Mouse (Mus musculus): ENCODE measurements at regions not wholly inside any gene's neighbourhood (a gene's known extent, or its start where the extent isn't known, plus 50 kb on each side); places are given as distances from the start of the nearest gene placed in this dataset.

GRCm38 (mm10) chr7:111969198-111969887 is 54.0 kb upstream of the Usp47 start:
- Histone ChIP-seq H3K4me3 (ENCODE audit: low read depth, low read length) (no peak overlapping the region), H3K27me3 (ENCODE audit: control insufficient read depth, insufficient read depth, low read length) (no peaks in the 10 kb centered on the region), H3K9me3 (replicated peaks; ENCODE audit: control insufficient read depth, low read length) (no peaks in the 10 kb centered on the region), H3K4me1 (ENCODE audit: control insufficient read depth, insufficient read depth) (peaks cover 14% of the 10 kb centered on the region), H3K36me3 (replicated peaks; ENCODE audit: control insufficient read depth, insufficient read depth, low read length) (no peaks in the 10 kb centered on the region), H3K4me2 (ENCODE audit: low read depth, low read length) (no peak overlapping the region), H3K27ac (ENCODE audit: low read depth) (no peak overlapping the region), H3K9ac (replicated peaks; ENCODE audit: low read depth, low read length) (no peak overlapping the region)
- DNase-seq (ENCODE audit: low spot score) (peak; percentile 63), ATAC-seq (ENCODE audit: insufficient read depth, low read depth) (no peak)
- WGBS = 47% methylated on average over 4 of the region's 4 CpGs
- TF ChIP-seq EP300 (IDR thresholded peaks at IDR 0.05; ENCODE audit: low read depth) = no peak
- TF ChIP-seq CTCF (IDR thresholded peaks at IDR 0.05; ENCODE audit: low read depth) = peak; percentile 77

GRCm38 (mm10) chr7:111968261-111968660 is 55.0 kb upstream of the Usp47 start:
- Histone ChIP-seq H3K9me3 (replicated peaks; ENCODE audit: control insufficient read depth, low read length) (no peaks in the 10 kb centered on the region), H3K4me2 (ENCODE audit: low read depth, low read length) (no peak overlapping the region), H3K9ac (replicated peaks; ENCODE audit: low read depth, low read length) (no peak overlapping the region), H3K27ac (ENCODE audit: low read depth) (no peak overlapping the region), H3K4me3 (ENCODE audit: low read depth, low read length) (no peak overlapping the region), H3K36me3 (replicated peaks; ENCODE audit: control insufficient read depth, insufficient read depth, low read length) (no peaks in the 10 kb centered on the region), H3K4me1 (ENCODE audit: control insufficient read depth, insufficient read depth) (peaks cover 7% of the 10 kb centered on the region), H3K27me3 (ENCODE audit: control insufficient read depth, insufficient read depth, low read length) (no peaks in the 10 kb centered on the region)
- TF ChIP-seq EP300 (IDR thresholded peaks at IDR 0.05; ENCODE audit: low read depth) (no peak), CTCF (IDR thresholded peaks at IDR 0.05; ENCODE audit: low read depth) (no peak)
- 82% methylated on average over 5 of the region's 5 CpGs for WGBS
- DNase-seq (ENCODE audit: low spot score) (no peak), ATAC-seq (ENCODE audit: insufficient read depth, low read depth) (no peak)

- Histone ChIP-seq H3K27me3 (ENCODE audit: control insufficient read depth, insufficient read depth, low read length) (no peaks in the 10 kb centered on the region), H3K36me3 (replicated peaks; ENCODE audit: control insufficient read depth, insufficient read depth, low read length) (no peaks in the 10 kb centered on the region), H3K27ac (ENCODE audit: low read depth) (no peak overlapping the region), H3K9me3 (replicated peaks; ENCODE audit: control insufficient read depth, low read length) (no peaks in the 10 kb centered on the region), H3K9ac (replicated peaks; ENCODE audit: low read depth, low read length) (no peak overlapping the region), H3K4me3 (ENCODE audit: low read depth, low read length) (no peak overlapping the region), H3K4me2 (ENCODE audit: low read depth, low read length) (no peak overlapping the region), H3K4me1 (ENCODE audit: control insufficient read depth, insufficient read depth) (no peaks in the 10 kb centered on the region)
- TF ChIP-seq CTCF (IDR thresholded peaks at IDR 0.05; ENCODE audit: low read depth) = no peak
- TF ChIP-seq EP300 (IDR thresholded peaks at IDR 0.05; ENCODE audit: low read depth) = no peak
- 80% methylated on average over 3 of the region's 3 CpGs for WGBS
- DNase-seq (ENCODE audit: low spot score) (no peak), ATAC-seq (ENCODE audit: insufficient read depth, low read depth) (no peak)
Measured at GRCm38 (mm10) chr7:111966716-111967115, 56.6 kb upstream of the Usp47 start.

- 75% methylated on average over 1 of the region's 1 CpGs for WGBS
- no peak for DNase-seq (ENCODE audit: low spot score)
Measured at GRCm38 (mm10) chr7:111963969-111964368, 59.3 kb upstream of the Usp47 start.

DNA sequence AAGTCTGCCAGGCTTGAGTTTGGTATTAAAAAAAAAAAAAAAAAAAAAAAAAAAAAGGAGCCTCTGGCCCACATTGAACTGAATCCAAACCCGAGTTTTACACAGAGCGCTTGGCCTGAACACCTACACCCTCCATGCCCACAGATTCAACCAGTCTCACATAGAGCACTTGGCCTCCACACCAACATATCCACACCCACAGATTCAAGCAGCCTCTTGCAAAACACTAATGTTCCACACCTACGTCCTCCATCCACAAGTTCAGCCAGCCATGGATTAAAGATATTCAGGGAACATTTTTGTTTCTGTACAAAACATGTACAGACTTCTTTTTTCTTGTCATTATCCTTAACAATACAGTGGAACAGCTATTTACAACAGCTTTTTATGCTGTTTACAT is 63.3 kb upstream of the Usp47 start:
- Histone ChIP-seq H3K9ac (replicated peaks; ENCODE audit: low read depth, low read length) (no peak overlapping the region), H3K4me1 (ENCODE audit: control insufficient read depth, insufficient read depth) (no peaks in the 10 kb centered on the region), H3K4me3 (ENCODE audit: low read depth, low read length) (no peak overlapping the region), H3K9me3 (replicated peaks; ENCODE audit: control insufficient read depth, low read length) (no peaks in the 10 kb centered on the region), H3K27ac (ENCODE audit: low read depth) (no peak overlapping the region), H3K27me3 (ENCODE audit: control insufficient read depth, insufficient read depth, low read length) (no peaks in the 10 kb centered on the region), H3K4me2 (ENCODE audit: low read depth, low read length) (no peak overlapping the region), H3K36me3 (replicated peaks; ENCODE audit: control insufficient read depth, insufficient read depth, low read length) (no peaks in the 10 kb centered on the region)
- DNase-seq (ENCODE audit: low spot score) (no peak), ATAC-seq (ENCODE audit: insufficient read depth, low read depth) (no peak)
- WGBS = 88% methylated on average over 3 of the region's 3 CpGs
- no peak for TF ChIP-seq EP300 (IDR thresholded peaks at IDR 0.05; ENCODE audit: low read depth)
- TF ChIP-seq CTCF (IDR thresholded peaks at IDR 0.05; ENCODE audit: low read depth) = no peak

More at GRCm38 (mm10) chr7:111963969-111964368, 59.3 kb upstream of the Usp47 start:
- no peaks in the 10 kb centered on the region for H3K27me3 ChIP-seq (ENCODE audit: control insufficient read depth, insufficient read depth, low read length)
- peak; percentile 18; the same call in 1 of the 2 replicates for TF ChIP-seq CTCF (IDR thresholded peaks at IDR 0.05; ENCODE audit: low read depth)
- no peak for TF ChIP-seq EP300 (IDR thresholded peaks at IDR 0.05; ENCODE audit: low read depth)
- H3K27ac ChIP-seq (ENCODE audit: low read depth) = no peak overlapping the region
- H3K4me1 ChIP-seq (ENCODE audit: control insufficient read depth, insufficient read depth) = no peaks in the 10 kb centered on the region
- H3K4me2 ChIP-seq (ENCODE audit: low read depth, low read length) = no peak overlapping the region
- H3K9ac ChIP-seq (replicated peaks; ENCODE audit: low read depth, low read length) = no peak overlapping the region
- ATAC-seq (ENCODE audit: insufficient read depth, low read depth) = no peak
- no peak overlapping the region for H3K4me3 ChIP-seq (ENCODE audit: low read depth, low read length)
- no peaks in the 10 kb centered on the region for H3K9me3 ChIP-seq (replicated peaks; ENCODE audit: control insufficient read depth, low read length)
- H3K36me3 ChIP-seq (replicated peaks; ENCODE audit: control insufficient read depth, insufficient read depth, low read length) = no peaks in the 10 kb centered on the region

DNA sequence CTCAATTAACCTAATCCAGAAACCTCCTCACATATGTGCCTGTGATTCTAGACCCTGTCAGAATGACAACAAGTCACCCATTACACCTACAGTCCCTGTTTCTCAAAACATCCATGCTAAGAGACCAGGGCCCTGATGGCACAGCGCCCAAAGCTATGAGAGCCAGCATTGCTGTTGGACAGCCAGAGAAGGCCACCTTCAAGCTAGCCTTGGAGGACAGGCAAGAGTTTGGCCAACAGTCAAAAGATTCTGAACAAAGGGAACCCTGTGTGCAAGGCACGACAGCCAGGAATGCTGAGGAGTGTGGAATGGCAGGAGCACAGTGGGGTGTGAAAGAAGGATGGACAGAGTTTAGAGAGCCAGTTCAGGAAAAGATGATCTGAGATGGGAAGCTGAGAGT is 66.6 kb upstream of the Usp47 start:
- Histone ChIP-seq H3K36me3 (replicated peaks; ENCODE audit: control insufficient read depth, insufficient read depth, low read length) (no peaks in the 10 kb centered on the region), H3K27ac (ENCODE audit: low read depth) (no peak overlapping the region), H3K4me3 (ENCODE audit: low read depth, low read length) (no peak overlapping the region), H3K27me3 (ENCODE audit: control insufficient read depth, insufficient read depth, low read length) (no peaks in the 10 kb centered on the region), H3K9me3 (replicated peaks; ENCODE audit: control insufficient read depth, low read length) (no peaks in the 10 kb centered on the region), H3K9ac (replicated peaks; ENCODE audit: low read depth, low read length) (no peak overlapping the region), H3K4me1 (ENCODE audit: control insufficient read depth, insufficient read depth) (no peaks in the 10 kb centered on the region), H3K4me2 (ENCODE audit: low read depth, low read length) (no peak overlapping the region)
- 49% methylated on average over 2 of the region's 2 CpGs for WGBS
- TF ChIP-seq CTCF (IDR thresholded peaks at IDR 0.05; ENCODE audit: low read depth) = no peak
- TF ChIP-seq EP300 (IDR thresholded peaks at IDR 0.05; ENCODE audit: low read depth) = no peak
- DNase-seq (ENCODE audit: low spot score) = no peak
- ATAC-seq (ENCODE audit: insufficient read depth, low read depth) = no peak

Data from heart, postnatal 0 days (tissue).